Mouse (Mus musculus): ENCODE data around the gene Sumo3.

Gene Sumo3

DNA sequence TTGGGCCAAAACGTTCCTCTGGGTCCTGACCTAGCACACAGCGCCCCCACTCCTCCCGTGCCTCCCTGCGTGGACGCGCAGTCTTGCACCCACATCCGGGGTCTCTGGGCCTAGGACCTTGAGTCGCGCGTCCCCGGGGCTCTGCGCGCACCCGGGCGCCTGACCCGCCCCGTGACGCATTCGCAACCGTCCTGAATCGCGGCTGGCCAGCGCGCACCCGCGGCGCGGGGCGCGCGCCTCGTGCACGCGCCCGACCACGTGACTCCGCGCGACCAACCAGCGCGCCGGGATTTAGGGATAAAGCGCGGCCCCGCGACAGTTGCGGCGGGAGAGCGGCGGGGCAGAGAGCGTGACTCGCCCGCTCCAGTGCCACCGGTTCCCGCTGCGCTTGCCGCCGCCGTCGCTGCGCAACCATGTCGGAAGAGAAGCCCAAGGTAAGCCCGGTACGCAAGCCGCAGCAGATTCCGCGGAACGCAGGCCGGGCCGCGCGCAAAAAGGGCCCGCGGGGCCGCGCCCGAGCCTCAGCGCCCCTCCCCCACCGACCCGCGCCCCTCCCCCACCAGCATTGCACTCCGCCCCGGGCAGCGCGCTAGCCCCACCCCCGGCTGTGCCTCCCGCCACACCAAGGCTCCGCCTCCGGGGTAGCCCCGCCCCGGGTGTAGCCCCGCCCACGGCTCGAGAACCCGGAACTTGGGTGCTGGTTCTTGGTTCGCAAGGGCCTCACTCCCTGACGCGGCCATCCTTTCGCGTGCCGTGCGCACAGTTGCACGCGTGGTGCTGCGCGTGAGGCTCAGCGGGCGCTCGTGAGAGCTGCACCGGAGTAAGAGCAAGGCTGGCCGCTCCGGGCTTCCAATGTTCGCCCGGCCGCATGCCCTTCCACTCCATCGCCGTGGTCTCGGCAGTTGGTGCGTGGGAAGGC, at the start of gene Sumo3, which contains the start of gene Gm49325:
Gene Sumo3, plus strand, starts transcription at position 190 of the 919 bp plus-strand sequence.
Gene Gm49325, plus strand, starts transcription at position 290 of the 919 bp plus-strand sequence.
- peak; percentile 97 to 98 for DNase-seq

DNA sequence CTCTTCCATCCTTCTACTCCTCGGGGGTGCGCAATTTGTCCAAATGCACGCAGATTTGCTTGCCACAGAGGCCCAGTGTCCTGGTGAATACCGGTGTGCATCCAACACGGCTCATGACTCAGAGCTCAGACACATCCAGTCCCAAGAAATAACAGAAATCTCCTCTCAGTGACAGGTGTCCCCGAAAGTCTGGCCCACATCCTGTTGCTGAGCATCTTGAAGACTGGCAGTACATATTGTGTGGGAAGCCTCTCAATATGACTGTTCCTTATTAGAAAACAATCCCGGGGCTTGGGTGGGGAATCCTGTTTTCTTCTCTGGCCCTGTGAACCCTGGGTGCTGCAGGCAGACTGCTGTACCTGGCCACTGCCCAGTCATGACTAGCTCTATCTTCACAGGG, 49.3 kb upstream of the Sumo3 start:
- DNase-seq: peak in 1 of 2 experiments; percentile 23

DNA sequence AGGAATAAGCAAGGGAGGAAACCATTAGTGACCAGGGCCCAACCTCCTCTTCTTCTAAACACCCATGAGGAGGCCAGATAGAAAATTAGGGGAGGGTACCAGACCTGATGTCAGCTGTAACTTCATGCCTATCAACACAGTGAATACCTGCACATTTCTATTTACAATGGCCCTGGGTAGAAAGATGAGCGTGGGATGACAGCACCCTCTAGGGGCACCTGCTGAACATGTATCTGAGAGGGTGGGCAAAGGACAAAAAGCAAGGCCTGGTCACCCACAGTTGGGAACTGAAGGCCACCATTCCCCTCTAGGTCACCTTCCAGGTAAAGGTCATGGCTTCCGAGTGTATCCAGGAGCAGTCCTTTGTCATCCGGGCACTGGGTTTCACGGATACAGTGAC, 48.3 kb upstream of the Sumo3 start:
- DNase-seq: peak in 1 of 2 experiments; percentile 30

DNA sequence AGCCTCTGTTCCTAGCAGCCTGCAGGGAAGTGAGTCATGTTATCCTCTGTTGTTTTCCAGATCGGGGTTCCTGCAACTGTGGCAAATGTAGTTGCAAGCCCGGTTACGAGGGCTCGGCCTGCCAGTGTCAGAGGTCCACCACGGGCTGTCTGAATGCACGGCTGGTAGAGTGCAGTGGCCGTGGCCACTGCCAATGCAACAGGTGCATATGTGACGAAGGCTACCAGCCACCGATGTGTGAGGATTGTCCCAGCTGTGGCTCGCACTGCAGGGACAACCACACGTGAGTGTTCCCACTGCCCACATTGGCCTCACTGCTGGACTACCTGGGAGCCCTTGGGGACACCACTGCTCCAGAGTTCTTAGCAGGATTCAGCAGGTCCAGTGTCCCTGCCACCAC, 45.8 kb upstream of the Sumo3 start:
- DNase-seq: no peak

DNA sequence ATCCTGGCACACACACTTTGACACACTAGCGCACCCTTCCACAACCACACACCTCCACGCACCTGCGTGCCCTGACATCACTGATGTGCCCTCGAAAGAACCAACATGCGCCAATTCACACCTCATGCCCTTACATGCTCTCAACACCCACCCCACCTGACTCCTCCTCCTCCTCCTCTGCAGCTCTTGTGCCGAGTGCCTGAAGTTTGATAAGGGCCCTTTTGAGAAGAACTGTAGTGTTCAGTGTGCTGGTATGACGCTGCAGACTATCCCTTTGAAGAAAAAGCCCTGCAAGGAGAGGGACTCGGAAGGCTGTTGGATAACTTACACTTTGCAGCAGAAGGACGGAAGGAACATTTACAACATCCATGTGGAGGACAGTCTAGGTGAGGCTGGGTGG, 45.1 kb upstream of the Sumo3 start:
- no peak for DNase-seq

DNA sequence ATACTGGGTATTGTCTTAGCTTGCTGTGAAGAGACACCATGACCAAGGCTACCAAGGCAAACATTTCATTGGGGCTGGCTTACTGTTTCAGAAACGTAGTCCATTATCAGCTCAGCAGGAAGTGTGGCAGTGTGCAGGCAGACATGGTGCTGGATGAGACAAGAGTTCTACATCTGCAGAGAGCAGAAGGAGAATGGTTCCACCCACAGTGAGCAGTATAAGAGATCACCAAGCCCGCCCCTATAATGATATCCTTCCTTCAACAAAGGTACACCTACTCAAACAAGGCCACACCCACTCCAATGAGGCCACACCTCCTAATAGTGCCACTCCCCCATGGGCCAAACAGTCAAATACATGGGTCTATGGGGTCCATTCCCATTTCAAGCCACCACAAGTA, 44.4 kb upstream of the Sumo3 start:
- DNase-seq: no peak

DNA sequence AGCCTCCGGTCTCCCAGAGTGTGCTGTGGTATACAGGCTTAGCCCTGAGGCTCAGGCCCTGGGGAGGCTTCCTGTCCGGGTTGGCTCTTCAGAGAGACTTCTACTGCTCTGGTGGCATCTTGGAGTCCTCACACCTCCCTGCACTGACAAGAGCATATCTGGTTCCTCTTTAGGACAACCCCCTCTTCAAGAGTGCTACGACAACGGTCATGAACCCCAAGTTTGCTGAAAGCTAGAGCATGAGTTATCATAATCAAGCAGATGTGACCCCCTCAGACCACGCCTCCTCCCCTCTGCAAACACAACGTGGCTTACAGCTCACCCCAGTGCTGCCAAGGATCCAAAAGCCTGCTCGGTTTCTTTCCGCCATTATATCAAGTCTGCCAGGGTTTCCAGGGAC, 40.9 kb upstream of the Sumo3 start:
- DNase-seq: no peak

DNA sequence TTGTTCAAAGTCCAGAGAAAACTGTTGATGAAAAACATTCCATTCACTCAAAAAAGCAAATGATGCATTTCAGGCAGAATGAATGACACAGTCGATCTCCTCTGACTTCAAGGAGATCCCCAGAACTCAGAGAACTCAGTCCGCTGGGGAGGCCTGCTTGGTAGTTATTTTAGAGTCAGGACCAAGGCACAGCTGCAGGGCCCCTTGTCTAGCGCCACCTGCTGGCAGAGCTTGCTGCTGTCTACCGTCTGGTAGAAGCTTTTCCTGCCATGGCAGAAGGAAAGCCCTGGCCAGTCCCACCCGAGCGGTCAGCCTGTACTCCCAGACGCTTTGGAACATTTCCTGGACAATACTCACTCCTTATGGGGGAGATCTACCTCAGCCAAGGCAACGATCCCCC, 39.2 kb upstream of the Sumo3 start:
- DNase-seq: peak; percentile 91 to 92

DNA sequence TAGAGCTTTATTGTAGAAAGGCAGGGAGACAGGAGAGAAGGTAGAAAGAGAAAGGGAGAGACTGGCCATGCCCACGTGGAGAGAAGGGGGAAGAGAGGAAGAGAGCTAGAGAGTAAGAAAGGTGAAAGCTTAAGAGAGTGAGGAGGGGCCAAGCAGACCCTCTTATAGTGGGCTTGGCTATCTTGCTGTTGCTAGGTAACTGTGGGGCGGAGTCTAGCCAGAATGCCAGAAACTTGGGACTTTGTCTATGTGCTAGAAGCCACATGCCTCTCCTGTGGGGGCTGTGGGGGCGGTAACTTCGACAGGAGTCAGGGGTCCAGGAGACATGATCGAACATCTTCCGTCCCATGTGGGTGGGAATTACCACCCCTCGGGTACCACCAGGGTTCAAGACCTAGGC, 36.4 kb upstream of the Sumo3 start:
- no peak for DNase-seq

DNA sequence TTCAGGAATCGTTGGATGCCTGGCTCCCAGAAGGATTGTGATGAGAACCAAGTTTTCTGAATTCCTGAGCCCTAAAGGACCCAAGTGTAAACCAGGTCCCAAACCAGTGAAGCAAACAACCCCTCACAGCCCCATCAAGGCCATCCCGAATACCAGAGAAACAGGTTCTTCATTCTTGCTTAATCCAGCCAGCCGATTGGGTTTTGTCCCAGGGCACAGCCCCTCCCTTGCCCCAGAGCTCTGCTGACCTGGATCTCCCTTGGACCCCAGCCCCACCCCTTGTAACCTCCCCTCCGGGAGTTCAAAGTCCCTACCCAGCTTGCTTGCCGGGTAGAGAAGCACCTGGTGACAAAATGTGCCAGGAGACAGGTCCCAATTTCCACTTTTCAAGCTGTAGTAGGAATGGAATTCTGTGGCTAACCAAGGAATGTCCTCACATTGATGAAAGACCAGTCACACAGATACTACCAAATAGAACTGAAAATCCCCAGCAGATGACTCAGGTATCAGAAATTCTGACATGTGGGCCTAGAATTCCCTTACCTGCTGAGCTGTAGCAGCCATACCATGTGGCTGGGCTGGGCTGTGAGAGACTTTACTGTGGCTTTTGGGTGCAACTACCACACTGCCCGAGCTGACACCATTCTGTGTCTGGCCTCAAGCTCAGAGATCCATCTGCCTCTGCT, 35.8 kb upstream of the Sumo3 start:
- DNase-seq: peak; percentile 63 to 88

DNA sequence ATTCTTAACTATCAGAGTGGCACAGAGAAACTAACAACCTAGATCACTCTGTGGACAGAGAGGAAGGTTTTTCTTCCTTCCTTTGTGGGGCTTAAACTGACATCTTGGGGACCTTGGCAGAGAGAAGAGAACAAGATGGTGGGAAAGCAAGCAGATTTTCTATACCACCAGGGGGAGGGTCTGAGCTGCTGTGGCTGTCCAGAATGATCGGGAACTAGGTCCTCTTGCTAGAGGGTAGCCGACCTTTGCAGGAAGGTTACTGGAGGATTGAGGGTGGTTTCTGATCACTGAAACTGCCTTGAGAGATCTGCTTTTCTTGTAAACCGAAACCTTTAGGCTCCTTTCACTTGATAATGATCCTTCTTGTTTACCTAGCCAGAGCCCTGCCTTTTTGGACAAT, 33.7 kb upstream of the Sumo3 start:
- DNase-seq: no peak

DNA sequence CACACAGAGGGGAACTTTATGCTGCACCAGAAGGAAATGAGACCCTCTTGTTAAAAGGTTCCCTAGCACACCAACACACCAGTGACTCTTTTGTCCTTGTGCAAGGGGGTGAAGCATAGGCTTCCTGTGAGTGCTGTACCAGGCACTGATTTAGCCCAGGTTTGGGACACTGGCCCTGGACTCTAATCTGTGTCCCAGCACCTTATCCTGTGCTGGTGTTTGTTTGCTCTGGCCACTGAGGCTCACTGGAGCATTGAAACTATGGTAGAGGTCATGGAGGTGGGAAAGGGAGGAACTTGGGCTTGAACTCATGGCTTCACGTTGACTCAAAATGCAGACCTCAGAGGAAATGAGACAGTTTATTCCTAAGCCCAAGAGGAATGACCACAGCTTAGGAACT, 32.7 kb upstream of the Sumo3 start:
- DNase-seq: no peak

DNA sequence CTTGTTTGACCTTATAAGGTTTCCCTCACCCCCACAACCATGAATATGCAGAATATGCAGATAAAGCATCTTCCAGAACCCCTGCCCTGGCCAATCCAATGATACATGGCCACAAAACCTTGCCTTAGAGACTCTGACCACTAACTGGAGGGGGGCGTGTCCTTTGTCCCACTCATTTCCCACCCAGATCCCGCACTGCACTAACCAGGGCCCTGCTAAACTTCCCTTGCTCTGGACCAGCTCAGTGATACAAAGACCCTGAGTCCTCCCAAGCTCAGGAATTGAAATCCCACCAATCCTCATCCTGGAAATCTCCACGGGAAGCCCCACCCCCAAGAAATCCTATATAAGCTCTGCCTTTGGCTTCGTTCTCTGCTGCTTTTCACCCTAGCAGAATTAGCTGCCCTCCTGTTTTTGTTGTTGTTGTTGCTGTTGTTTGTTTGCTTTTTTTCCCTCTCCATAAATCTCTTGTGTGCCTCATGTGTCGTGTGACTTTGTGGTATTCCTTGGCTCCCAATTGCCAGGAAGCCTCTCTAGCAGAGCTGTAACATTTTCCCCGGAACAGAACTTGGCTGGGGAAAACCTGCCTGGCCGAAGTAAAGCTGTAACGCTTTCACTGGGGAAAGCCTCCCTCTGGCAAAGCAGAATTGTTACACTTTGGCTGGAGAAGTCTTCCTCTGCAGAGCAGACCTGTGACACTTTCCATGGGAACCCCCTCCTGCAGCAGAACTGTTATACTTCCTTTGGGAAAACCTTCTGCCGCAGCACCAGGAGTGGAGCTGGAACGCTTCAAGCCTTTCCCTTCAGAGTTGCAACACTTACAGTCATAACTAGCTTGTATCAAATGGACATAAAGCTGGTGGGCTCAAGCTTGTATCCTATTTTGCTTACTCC, 25.6 kb upstream of the Sumo3 start:
- DNase-seq: no peak

DNA sequence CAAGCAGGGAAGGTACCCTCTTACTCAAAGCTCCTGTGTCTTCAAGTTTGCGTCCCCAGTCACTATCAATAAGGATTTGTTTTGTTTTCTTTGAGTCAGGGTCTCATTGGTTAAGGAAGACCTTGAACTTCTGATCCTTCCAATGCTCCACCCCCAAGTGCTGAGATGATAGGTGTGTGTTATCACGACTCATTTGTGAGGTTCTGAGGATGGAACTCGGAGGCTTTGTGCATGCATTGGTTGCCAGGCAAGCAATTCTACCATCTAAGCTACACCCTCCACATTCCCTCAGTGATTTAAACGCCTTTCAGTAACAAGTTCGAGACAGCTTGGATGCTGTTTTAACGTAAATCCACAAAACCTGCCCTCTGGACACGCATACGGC, 24.9 kb upstream of the Sumo3 start:
- DNase-seq: no peak

DNA sequence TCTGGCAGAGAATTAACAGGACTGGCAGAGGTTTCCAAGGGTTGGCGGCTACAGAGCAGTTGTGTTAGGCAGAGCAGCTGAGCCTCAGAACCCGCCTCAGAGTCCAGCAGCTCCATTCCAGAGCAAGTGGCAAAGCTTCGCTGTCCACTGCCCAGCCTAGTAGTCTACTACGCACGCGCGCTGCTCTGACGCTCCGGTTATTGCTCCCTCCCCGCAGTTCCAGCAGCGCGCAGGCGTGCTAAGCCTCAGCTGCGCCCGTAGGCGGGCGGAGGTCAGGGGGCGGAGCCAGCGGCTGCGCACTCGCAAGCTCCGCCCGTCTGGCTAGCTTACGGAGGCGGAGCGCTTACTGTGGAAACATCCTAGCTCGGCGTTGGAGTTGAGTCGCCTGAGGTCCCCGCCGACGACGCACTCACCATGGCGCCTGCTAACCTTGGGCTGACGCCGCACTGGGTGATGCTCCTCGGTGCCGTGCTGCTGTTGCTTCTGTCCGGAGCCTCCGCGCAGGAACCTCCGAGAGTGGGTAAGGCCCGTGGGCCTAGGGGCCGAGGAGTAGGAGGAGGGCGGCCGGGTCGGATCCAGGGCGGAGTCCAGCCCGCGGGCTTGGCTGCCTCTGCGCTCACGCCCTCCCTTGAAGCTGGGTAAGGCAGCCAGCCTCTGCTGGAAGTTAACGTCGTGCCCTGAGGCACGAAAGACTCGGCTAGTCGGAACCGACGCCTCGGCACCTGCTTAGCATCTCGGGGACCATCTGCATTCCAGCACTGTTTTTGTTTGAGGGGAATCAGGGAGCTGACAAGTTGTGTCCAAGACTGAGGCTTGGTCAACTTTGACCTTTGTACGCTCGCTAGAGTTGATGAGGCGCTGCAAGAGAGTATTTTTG, 24.3 kb upstream of the Sumo3 start, which contains the start of gene Pttg1ip:
Gene Pttg1ip, plus strand, starts transcription at position 313 of the 877 bp plus-strand sequence.
- peak; percentile 98 for DNase-seq

DNA sequence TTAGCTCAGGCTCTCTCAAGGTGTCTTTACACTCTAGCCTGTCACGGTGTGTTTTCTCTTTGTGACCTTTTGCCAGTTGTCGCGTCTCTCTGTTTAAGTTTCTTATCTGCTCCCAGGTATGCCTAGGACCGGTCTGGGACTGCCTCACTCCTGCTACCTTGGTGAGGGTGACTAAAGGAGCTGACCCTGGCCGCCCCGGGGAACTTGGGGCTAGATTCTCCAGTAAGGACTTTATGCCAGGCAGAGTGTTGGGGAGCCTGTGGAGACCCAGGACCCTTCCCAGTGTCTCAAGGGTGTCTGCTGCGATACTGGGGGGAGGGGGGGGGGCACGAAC, 23.6 kb upstream of the Sumo3 start:
- no peak for DNase-seq

DNA sequence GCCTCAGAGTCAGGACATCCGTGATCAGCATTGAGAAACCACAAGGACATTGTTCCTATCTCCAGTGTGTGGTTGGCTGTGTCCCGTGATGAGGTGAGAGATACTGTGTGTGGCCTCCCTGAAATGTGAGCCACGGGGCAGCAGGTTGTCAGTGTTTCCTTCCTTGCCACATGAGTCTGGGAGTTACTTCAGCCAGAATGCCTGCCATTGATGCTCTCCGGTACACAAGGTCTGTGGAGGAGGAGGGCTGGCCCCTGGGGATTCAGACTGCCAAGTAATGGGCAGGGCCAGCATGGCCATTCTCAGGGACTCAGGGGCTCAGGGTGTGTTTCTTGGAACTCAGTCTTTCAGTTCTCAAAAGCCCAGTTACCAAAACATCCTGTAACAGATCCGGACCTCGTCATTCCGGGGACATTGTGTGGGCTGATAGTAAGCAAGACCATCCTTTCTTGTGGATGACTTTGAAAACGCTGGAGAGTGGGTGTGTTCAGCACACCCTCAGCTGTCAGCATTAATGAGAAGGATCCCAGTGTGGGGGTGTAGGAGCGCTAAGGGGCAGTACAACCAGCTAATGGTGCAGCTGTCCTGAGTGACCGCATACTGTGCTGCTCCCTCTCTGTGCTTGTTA, 22.0 kb upstream of the Sumo3 start:
- DNase-seq: peak; percentile 50 to 82

DNA sequence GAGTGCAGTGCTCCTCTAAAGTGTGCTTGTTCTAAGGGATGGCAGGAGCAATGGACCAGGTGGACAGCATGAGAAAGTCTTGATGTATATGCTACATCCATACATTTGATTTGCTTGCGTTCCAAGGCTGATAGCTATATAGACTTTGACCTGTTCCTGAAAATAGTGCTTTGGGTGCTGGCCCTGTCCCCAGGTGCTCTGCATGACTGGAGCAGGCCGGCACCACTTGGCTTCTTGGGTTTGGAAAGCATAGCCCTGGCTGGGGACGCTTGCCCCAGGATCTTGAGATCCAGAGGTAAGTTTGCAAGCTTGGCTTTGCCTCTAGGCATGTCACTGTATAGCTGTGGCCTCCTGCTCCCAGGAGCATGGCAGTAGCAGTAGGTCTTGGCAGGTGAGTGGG, 19.3 kb upstream of the Sumo3 start:
- DNase-seq: peak in 1 of 2 experiments; percentile 20

DNA sequence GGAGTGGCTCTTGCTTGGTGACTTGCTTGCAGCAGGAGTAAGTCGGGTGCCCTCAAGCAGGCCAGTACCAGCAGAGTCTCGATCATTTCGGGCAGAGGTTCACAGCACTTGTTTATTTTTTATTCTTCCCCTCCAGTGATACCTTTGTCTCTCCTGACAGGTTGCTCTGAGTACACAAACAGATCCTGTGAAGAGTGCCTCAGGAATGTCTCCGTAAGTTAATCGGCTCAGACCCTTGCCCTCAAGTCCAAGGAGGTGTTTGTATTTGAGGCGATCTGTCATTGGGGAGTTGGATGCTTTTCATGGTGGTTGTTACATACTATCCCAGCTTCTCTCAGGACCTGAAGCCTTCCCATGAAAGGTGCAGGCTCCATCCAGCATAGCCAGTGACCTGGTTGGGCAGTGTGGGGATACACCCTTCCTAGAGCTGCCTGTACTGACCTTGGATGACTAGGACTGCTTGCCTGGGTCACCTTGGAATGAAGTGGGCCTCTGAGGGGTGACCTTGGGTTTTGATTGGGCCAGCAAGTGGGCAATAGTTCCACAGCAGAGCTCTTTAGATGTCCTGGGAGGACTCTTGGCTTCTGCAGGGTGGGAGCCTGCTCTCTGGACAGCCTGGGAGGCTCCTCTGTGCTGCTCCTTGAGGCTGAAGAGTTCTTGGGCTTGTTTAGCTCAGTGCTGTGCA, 18.7 kb upstream of the Sumo3 start:
- DNase-seq: peak; percentile 43 to 52

DNA sequence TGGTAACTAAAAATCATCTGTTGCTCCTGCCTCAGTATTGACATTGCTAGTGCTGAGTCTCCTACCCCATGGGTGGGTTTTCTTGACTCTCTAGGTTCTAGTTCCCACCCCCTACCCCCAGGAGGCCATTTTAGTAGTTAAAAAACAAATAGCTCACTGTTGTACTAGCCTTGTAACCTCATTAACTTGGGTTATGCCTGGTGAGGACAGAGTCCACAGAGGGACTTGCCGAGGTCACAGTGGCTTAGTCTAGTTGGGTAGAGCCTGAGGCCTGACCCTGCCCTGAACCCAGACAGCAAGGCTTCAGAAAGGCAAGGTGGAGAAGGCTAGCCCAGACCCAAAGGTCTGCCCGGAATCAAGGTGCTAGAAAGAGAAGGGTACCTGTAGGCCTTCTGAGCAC, 17.9 kb upstream of the Sumo3 start:
- peak; percentile 53 to 76 for DNase-seq

DNA sequence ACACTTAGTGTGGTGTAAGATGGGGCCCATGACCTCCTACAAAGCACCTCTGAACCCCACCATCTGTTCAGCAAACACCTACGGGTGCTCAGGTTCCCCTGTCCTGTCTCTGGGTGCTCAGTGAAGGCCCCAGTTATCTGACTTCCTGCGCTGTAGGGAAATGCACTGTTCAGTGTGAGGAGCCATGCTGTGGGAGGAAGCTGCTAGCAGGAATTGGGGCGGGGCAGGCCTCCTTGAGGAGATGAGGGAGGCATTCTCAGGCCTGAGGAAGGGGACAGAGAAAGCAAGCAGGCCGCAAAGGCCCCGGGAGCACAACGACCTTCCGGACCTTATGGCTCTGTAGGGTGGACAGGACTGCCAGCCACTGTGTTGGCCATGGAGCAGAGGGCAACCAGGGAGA, 16.8 kb upstream of the Sumo3 start:
- DNase-seq: no peak

Measured in kidney, postnatal 25 days (tissue).